Mouse (Mus musculus) liver, adult 2 months (tissue): Measurements from ENCODE around the gene Creb3l4.

Experiments
- CTCF ChIP-seq: fragments of 200-500 bp; IDR thresholded peaks from 2 replicates; pipeline ENCODE4 v1.5.1; 2011; ENCODE audit warnings: low read depth, low read length, control low read depth
- POLR2A ChIP-seq: fragments of 200-500 bp; IDR thresholded peaks from 2 replicates; pipeline ENCODE4 v1.6.1; 2011; ENCODE audit warnings: low read length, control low read depth; ENCODE audit not compliant: insufficient read depth; ENCODE audit errors: extremely low read depth

DNA sequence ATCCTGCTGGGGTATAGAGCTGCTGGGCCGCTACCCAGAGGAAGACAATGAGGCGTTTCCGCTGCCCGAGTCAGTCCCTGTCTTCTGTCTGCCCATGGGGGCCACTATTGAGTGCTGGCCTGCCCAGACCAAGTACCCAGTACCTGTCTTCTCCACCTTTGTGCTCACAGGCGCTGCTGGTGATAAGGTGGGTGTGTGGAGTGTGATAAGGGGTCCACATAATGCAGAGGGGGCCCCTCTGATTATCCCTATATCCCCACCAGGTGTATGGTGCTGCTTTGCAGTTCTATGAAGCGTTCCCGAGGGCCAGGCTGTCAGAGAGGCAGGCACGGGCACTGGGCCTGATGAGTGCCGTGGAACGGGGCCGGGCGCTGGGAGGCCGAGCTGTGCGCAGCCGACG, 25.7 kb upstream of the Creb3l4 start:
- TF ChIP-seq POLR2A (no peak), CTCF (no peak)
